Comparison of ENCODE assay signal across 8 mouse cellular contexts in the genomic region with DNA sequence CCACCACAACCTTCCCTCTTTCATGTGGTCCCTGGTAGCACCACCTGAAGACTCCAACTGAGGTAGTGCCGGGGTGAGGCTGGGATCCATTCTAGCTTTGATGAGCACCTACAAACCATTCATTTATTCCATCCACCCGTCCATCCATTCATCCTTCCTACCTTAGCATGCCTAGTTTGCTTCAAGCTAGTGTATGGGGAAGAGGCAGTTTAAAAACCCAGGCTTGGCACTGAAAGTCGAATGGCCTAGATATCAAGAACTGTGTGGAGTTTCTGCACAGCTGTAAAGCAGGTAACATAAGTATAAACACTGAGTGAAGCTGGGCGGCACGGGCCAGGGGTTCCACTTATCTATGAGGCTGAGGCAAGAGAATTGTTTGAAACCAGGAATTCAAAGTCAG. TPM values are rescaled to one million over a fixed set of nuclear protein-coding genes. Genes with fewer than 3 reads are reported as not detected.
A peak's percentile ranks its signal among the peaks of the same experiment; 100 is the strongest.
DNase-seq lines count a peak whose midpoint lies in the region; ATAC-seq and TF ChIP-seq lines count a peak whose summit lies in the region.

No protein-coding gene starts in this region.

- no peak overlapping the region for H3K9ac ChIP-seq in heart, adult 2 months (ENCODE audit: low read depth, low read length)
- H3K9ac ChIP-seq in lung, embryonic 15.5 days = no peak overlapping the region
- 0 out of 2 replicates have a peak overlapping the region, but pooled peaks have one; percentile 13 for H3K9ac ChIP-seq in liver, embryonic 15.5 days

- peak overlapping the region; percentile 97; the same call in 1 of the 2 replicates for H3K4me2 ChIP-seq in lung, embryonic 15.5 days
- H3K4me2 ChIP-seq in liver, embryonic 15.5 days = peak overlapping the region; percentile 82

- 0 out of 2 replicates have a peak, but pooled peaks cover 3% of the 10 kb centered on the region for H3K9me3 ChIP-seq in heart, embryonic 10.5 days
- H3K9me3 ChIP-seq in lung, embryonic 15.5 days = no peaks in the 10 kb centered on the region
- no peaks in the 10 kb centered on the region for H3K9me3 ChIP-seq in liver, embryonic 15.5 days (replicated peaks)

- ATAC-seq in lung, embryonic 15.5 days (ENCODE audit: borderline replicate concordance, extremely low read depth, low FRiP score, low TSS enrichment) = no peak
- peak; percentile 41 for ATAC-seq in erythroid progenitor cell, adult 5-6 weeks (replicated peaks; ENCODE audit: low FRiP score, poor library complexity, severe bottlenecking)
- peak; percentile 17 for ATAC-seq in liver, embryonic 15.5 days (ENCODE audit: insufficient read depth)

- no peak for TF ChIP-seq EP300 in heart, adult 2 months (IDR thresholded peaks at IDR 0.05; ENCODE audit: insufficient read depth, low read depth, low read length)

- peaks cover 23% of the 10 kb centered on the region for H3K4me1 ChIP-seq in heart, embryonic 10.5 days
- H3K4me1 ChIP-seq in heart, adult 2 months (ENCODE audit: control insufficient read depth, insufficient read depth, low read length) = peaks cover 6% of the 10 kb centered on the region
- H3K4me1 ChIP-seq in lung, embryonic 15.5 days = peaks cover 14% of the 10 kb centered on the region
- peaks cover 56% of the 10 kb centered on the region for H3K4me1 ChIP-seq in liver, embryonic 15.5 days (replicated peaks)

- H3K27me3 ChIP-seq in heart, embryonic 10.5 days (ENCODE audit: insufficient read depth, poor library complexity, severe bottlenecking) = peaks cover 43% of the 10 kb centered on the region
- H3K27me3 ChIP-seq in heart, adult 2 months (ENCODE audit: control insufficient read depth, insufficient read depth, low read length) = peaks cover 2% of the 10 kb centered on the region; the same call in 1 of the 2 replicates
- H3K27me3 ChIP-seq in lung, embryonic 15.5 days = peaks cover 23% of the 10 kb centered on the region; the same call in 1 of the 2 replicates
- H3K27me3 ChIP-seq in liver, embryonic 15.5 days = peaks cover 45% of the 10 kb centered on the region

- DNase-seq in heart, embryonic 10.5 days (ENCODE audit: low spot score) = no peak
- no peak for DNase-seq in heart, adult 2 months
- DNase-seq in lung, postnatal 10 days = no peak
- DNase-seq in cerebellum, postnatal 36 days = no peak
- DNase-seq in urinary bladder, postnatal 10 days (ENCODE audit: low spot score) = no peak

- no peak for TF ChIP-seq CTCF in heart, adult 2 months (IDR thresholded peaks at IDR 0.05)

- WGBS in heart, embryonic 10.5 days = 80% methylated on average over 5 of the region's 5 CpGs
- 92% methylated on average over 5 of the region's 5 CpGs for WGBS in heart, adult 2 months
- 84% methylated on average over 5 of the region's 5 CpGs for WGBS in lung, embryonic 15.5 days
- 53% methylated on average over 5 of the region's 5 CpGs for WGBS in liver, embryonic 15.5 days (ENCODE audit: insufficient replicate concordance)

- intact Hi-C loops in heart, adult 2 months (cut with DNase I) = no loop called here

- peak overlapping the region; percentile 65; the same call in 1 of the 2 replicates for H3K4me3 ChIP-seq in heart, embryonic 10.5 days
- no peak overlapping the region for H3K4me3 ChIP-seq in heart, adult 2 months
- H3K4me3 ChIP-seq in lung, embryonic 15.5 days = no peak overlapping the region
- peak overlapping the region; percentile 82 for H3K4me3 ChIP-seq in liver, embryonic 15.5 days (replicated peaks)

- peaks cover 25% of the 10 kb centered on the region for H3K36me3 ChIP-seq in heart, embryonic 10.5 days
- H3K36me3 ChIP-seq in heart, adult 2 months (ENCODE audit: control insufficient read depth, insufficient read depth, low read length) = no peaks in the 10 kb centered on the region
- H3K36me3 ChIP-seq in lung, embryonic 15.5 days = peaks cover 19% of the 10 kb centered on the region
- H3K36me3 ChIP-seq in liver, embryonic 15.5 days (replicated peaks) = peaks cover 29% of the 10 kb centered on the region

- no peak for TF ChIP-seq POLR2A in heart, adult 2 months (IDR thresholded peaks at IDR 0.05; ENCODE audit: insufficient read depth, low read depth, low read length)

- peak overlapping the region; percentile 72; the same call in 1 of the 2 replicates for H3K27ac ChIP-seq in heart, embryonic 10.5 days
- no peak overlapping the region for H3K27ac ChIP-seq in heart, adult 2 months
- no peak overlapping the region for H3K27ac ChIP-seq in lung, embryonic 15.5 days
- H3K27ac ChIP-seq in liver, embryonic 15.5 days (replicated peaks) = peak overlapping the region; percentile 90

- no peaks in the 10 kb centered on the region for H3K79me2 ChIP-seq in heart, adult 2 months (replicated peaks; ENCODE audit: control insufficient read depth, insufficient read depth, low read length)

RNA-seq across cellular contexts. Expression of a gene that starts 0.6 kb away (rescaled TPM):
- 2.1 and 3.1 TPM in 2 replicates for polyA plus RNA-seq in heart, embryonic 10.5 days (2016; fragmentation: Nextera tagmentation; extraction: Ambion mirVana)
- total RNA-seq in heart, adult 2 months (2021) = under 1 TPM; 0.70 to 0.86 TPM
- 0.70 and 0.73 TPM in 2 replicates for polyA plus RNA-seq in heart, adult 2 months (2012; rRNA removed)
- polyA plus RNA-seq in lung, embryonic 15.5 days (2015; fragmentation: Nextera tagmentation; extraction: Ambion mirVana) = 9.8 and 10.6 TPM in 2 replicates
- total RNA-seq in erythroid progenitor cell, adult 5-6 weeks (2015; ENCODE audit: low replicate concordance) = 179 and 188 TPM in 2 replicates
- total RNA-seq in erythroid progenitor cell, adult 5-6 weeks (2017; ENCODE audit: low replicate concordance) = 123 and 145 TPM in 2 replicates
- polyA plus RNA-seq in liver, embryonic 15.5 days (2015; fragmentation: Nextera tagmentation; extraction: Ambion mirVana) = 34.9 and 36.4 TPM in 2 replicates

RNA-seq across cellular contexts. Expression of a gene that starts 10.1 kb away (rescaled TPM):
- polyA plus RNA-seq in heart, embryonic 10.5 days (2016; fragmentation: Nextera tagmentation; extraction: Ambion mirVana) = 448 and 551 TPM in 2 replicates
- 100 to 1,000 TPM; 113 to 114 TPM for total RNA-seq in heart, adult 2 months (2021)
- 89.9 and 102 TPM in 2 replicates for polyA plus RNA-seq in heart, adult 2 months (2012; rRNA removed)
- polyA plus RNA-seq in lung, embryonic 15.5 days (2015; fragmentation: Nextera tagmentation; extraction: Ambion mirVana) = 655 and 682 TPM in 2 replicates
- total RNA-seq in erythroid progenitor cell, adult 5-6 weeks (2015; ENCODE audit: low replicate concordance) = 181 and 260 TPM in 2 replicates
- 219 and 274 TPM in 2 replicates for total RNA-seq in erythroid progenitor cell, adult 5-6 weeks (2017; ENCODE audit: low replicate concordance)
- polyA plus RNA-seq in liver, embryonic 15.5 days (2015; fragmentation: Nextera tagmentation; extraction: Ambion mirVana) = 384 and 391 TPM in 2 replicates

RNA-seq across cellular contexts. Expression of a gene that starts 56.2 kb away (rescaled TPM):
- polyA plus RNA-seq in heart, embryonic 10.5 days (2016; fragmentation: Nextera tagmentation; extraction: Ambion mirVana) = 81.9 and 101 TPM in 2 replicates
- 10 to 100 TPM; 24.8 to 27.6 TPM for total RNA-seq in heart, adult 2 months (2021)
- 19.2 and 25.2 TPM in 2 replicates for polyA plus RNA-seq in heart, adult 2 months (2012; rRNA removed)
- 117 and 126 TPM in 2 replicates for polyA plus RNA-seq in lung, embryonic 15.5 days (2015; fragmentation: Nextera tagmentation; extraction: Ambion mirVana)
- total RNA-seq in erythroid progenitor cell, adult 5-6 weeks (2015; ENCODE audit: low replicate concordance) = 67.1 and 84.0 TPM in 2 replicates
- 81.5 and 97.5 TPM in 2 replicates for total RNA-seq in erythroid progenitor cell, adult 5-6 weeks (2017; ENCODE audit: low replicate concordance)
- 62.7 and 64.8 TPM in 2 replicates for polyA plus RNA-seq in liver, embryonic 15.5 days (2015; fragmentation: Nextera tagmentation; extraction: Ambion mirVana)

RNA-seq across cellular contexts. Expression of a gene that starts 56.3 kb away (rescaled TPM):
- polyA plus RNA-seq in heart, embryonic 10.5 days (2016; fragmentation: Nextera tagmentation; extraction: Ambion mirVana) = 174 TPM in 2 replicates
- 10 to 100 TPM; 59.7 to 68.1 TPM for total RNA-seq in heart, adult 2 months (2021)
- 19.5 and 31.2 TPM in 2 replicates for polyA plus RNA-seq in heart, adult 2 months (2012; rRNA removed)
- 148 and 149 TPM in 2 replicates for polyA plus RNA-seq in lung, embryonic 15.5 days (2015; fragmentation: Nextera tagmentation; extraction: Ambion mirVana)
- 84.3 and 120 TPM in 2 replicates for total RNA-seq in erythroid progenitor cell, adult 5-6 weeks (2015; ENCODE audit: low replicate concordance)
- 36.8 and 53.8 TPM in 2 replicates for total RNA-seq in erythroid progenitor cell, adult 5-6 weeks (2017; ENCODE audit: low replicate concordance)
- polyA plus RNA-seq in liver, embryonic 15.5 days (2015; fragmentation: Nextera tagmentation; extraction: Ambion mirVana) = 117 and 132 TPM in 2 replicates

Comparison
In these comparisons a context has a peak if more than half of its experiments do, and no peak if none do; other contexts are left out.
1. H3K27ac ChIP-seq: peak in heart, embryonic 10.5 days (single experiment) and liver, embryonic 15.5 days (single experiment); none in heart, adult 2 months (single experiment) and lung, embryonic 15.5 days (single experiment).
2. H3K4me3 ChIP-seq: peak in heart, embryonic 10.5 days (single experiment) and liver, embryonic 15.5 days (single experiment); none in heart, adult 2 months (single experiment) and lung, embryonic 15.5 days (single experiment).